Mouse (Mus musculus) ovary, postnatal 10 days (tissue): Measurements from ENCODE around the gene AU040320.

Experiments
- DNase-seq: peaks from one replicate; pipeline ENCODE4 v3.0.0; 2022; ENCODE audit warnings: low spot score

Gene AU040320

GRCm38 (mm10) chr4:126750046-126750683, 3.2 kb upstream of the AU040320 start:
- no peak for DNase-seq

GRCm38 (mm10) chr4:126750863-126751555, 2.3 kb upstream of the AU040320 start:
- DNase-seq, result no peak

- no peak for DNase-seq
These were observed 1.8 kb upstream of the AU040320 start for GRCm38 (mm10) chr4:126751556-126752023.

- no peak for DNase-seq
These were observed 1.2 kb upstream of the AU040320 start for GRCm38 (mm10) chr4:126752024-126752607.

- no peak for DNase-seq
These were observed 669 bp upstream of the AU040320 start for GRCm38 (mm10) chr4:126752608-126753141.

GRCm38 (mm10) chr4:126754231-126754611, 877 bp downstream of the AU040320 start:
- DNase-seq, result no peak

- DNase-seq, result no peak
These were observed 1.5 kb downstream of the AU040320 start for GRCm38 (mm10) chr4:126754736-126755374.

GRCm38 (mm10) chr4:126756766-126757165, 3.4 kb downstream of the AU040320 start:
- DNase-seq, result no peak

- DNase-seq, result no peak
These were observed 5.0 kb downstream of the AU040320 start for GRCm38 (mm10) chr4:126758299-126758698.

GRCm38 (mm10) chr4:126759435-126759834, 6.1 kb downstream of the AU040320 start:
- no peak for DNase-seq

GRCm38 (mm10) chr4:126762586-126763359, 9.4 kb downstream of the AU040320 start:
- DNase-seq, result no peak

GRCm38 (mm10) chr4:126763483-126763882, 10.1 kb downstream of the AU040320 start:
- DNase-seq, result no peak

- DNase-seq, result no peak
These were observed 16.6 kb downstream of the AU040320 start for GRCm38 (mm10) chr4:126769800-126770563.

GRCm38 (mm10) chr4:126770831-126771230, 17.5 kb downstream of the AU040320 start:
- DNase-seq, result no peak

GRCm38 (mm10) chr4:126773871-126774270, 20.5 kb downstream of the AU040320 start:
- no peak for DNase-seq

GRCm38 (mm10) chr4:126775182-126775581, 21.8 kb downstream of the AU040320 start:
- no peak for DNase-seq

GRCm38 (mm10) chr4:126779148-126779581, 25.8 kb downstream of the AU040320 start:
- no peak for DNase-seq

- DNase-seq, result no peak
These were observed 26.8 kb downstream of the AU040320 start for GRCm38 (mm10) chr4:126779826-126780775.

- no peak for DNase-seq
These were observed 28.5 kb downstream of the AU040320 start for GRCm38 (mm10) chr4:126781871-126782270.

GRCm38 (mm10) chr4:126782512-126782911, 29.2 kb downstream of the AU040320 start:
- DNase-seq, result no peak
